Mouse (Mus musculus) bone marrow, adult 2 months (tissue): ENCODE measurements around the gene Gm3776. TPM values are rescaled to one million over a fixed set of nuclear protein-coding genes. Genes with fewer than 3 reads are reported as not detected.
"Not testable (repeated sequence)": the region's sequence is repeated elsewhere in the genome, so short reads cannot be mapped to it uniquely, and the experiment has no call there.

Source experiments
- H3K27ac ChIP-seq: fragments of 200-500 bp; 2 replicates; pipeline ENCODE4 v1.5.1; 2012; ENCODE audit warnings: low read depth, mild to moderate bottlenecking, control low read depth, inconsistent platforms, low read length; ENCODE audit not compliant: control insufficient read depth, poor library complexity, insufficient read depth
- H3K4me1 ChIP-seq: fragments of 200-500 bp; 2 replicates; pipeline ENCODE4 v1.6.1; 2011; ENCODE audit warnings: low read length; ENCODE audit not compliant: control insufficient read depth, insufficient read depth
- H3K4me3 ChIP-seq: fragments of 200-500 bp; replicated peaks from 2 replicates; pipeline ENCODE3; 2011; ENCODE audit warnings: mild to moderate bottlenecking, low read depth, low read length, control low read depth; ENCODE audit not compliant: control insufficient read depth
- CTCF ChIP-seq: fragments of 200-500 bp; IDR thresholded peaks from 2 replicates; pipeline ENCODE4 v1.5.1; 2011; ENCODE audit warnings: low read length, control low read depth; ENCODE audit not compliant: control insufficient read depth, insufficient read depth
- POLR2A ChIP-seq: fragments of 200-500 bp; IDR thresholded peaks from 2 replicates; pipeline ENCODE4 v1.6.1; 2011; ENCODE audit warnings: low read depth, mild to moderate bottlenecking, control low read depth, low read length, borderline replicate concordance; ENCODE audit not compliant: control insufficient read depth
- WGBS: fragments of 180-500 bp; shearing (Covaris S2); methylation state at CpG from one replicate; pipeline ENCODE4 v1.1.7; 2018; 5-methylcytosine and 5-hydroxymethylcytosine counted together
- polyA plus RNA-seq: library from polyadenylated mRNA; stranded (reverse); fragments of >200 nt; gene quantifications from 2 replicates; pipeline ENCODE4 v1.2.4, GENCODE M21; 2011; ENCODE audit warnings: low replicate concordance; ENCODE audit not compliant: missing spikeins, insufficient read depth, insufficient read length

Gene Gm3776
- not detected in 2 replicates for polyA plus RNA-seq

GRCm38 (mm10) chr9:78256914-78257313, at the start of gene Gm3776:
TSS of gene Gm3776 (plus strand) at chr9:78257129.
- not testable (repeated sequence) for H3K4me3 ChIP-seq, H3K4me1 ChIP-seq, H3K27ac ChIP-seq
- WGBS = 71% methylated on average over 2 of the region's 3 CpGs

- Histone ChIP-seq H3K27ac (no peak overlapping the region), H3K4me1 (no peaks in the 10 kb centered on the region), H3K4me3 (no peak overlapping the region)
- TF ChIP-seq CTCF (no peak), POLR2A (no peak)
- WGBS = 67% methylated on average over 4 of the region's 4 CpGs
Observed at GRCm38 (mm10) chr9:78208956-78209355, 48.0 kb upstream of the Gm3776 start.

- H3K4me1 ChIP-seq = no peaks in the 10 kb centered on the region
- 69% methylated on average over 3 of the region's 3 CpGs for WGBS
- H3K4me3 ChIP-seq = no peak overlapping the region
- TF ChIP-seq CTCF = no peak
- TF ChIP-seq POLR2A = no peak
- H3K27ac ChIP-seq = no peak overlapping the region
Observed at GRCm38 (mm10) chr9:78210079-78210478, 46.9 kb upstream of the Gm3776 start.

- no peak overlapping the region for H3K4me3 ChIP-seq
- 92% methylated on average over 2 of the region's 2 CpGs for WGBS
- H3K27ac ChIP-seq = no peak overlapping the region
- H3K4me1 ChIP-seq = no peaks in the 10 kb centered on the region
- no peak for TF ChIP-seq POLR2A
- no peak for TF ChIP-seq CTCF
Observed at GRCm38 (mm10) chr9:78210821-78211220, 46.1 kb upstream of the Gm3776 start.

- TF ChIP-seq POLR2A = no peak
- TF ChIP-seq CTCF = no peak
- H3K27ac ChIP-seq = no peak overlapping the region
- no peaks in the 10 kb centered on the region for H3K4me1 ChIP-seq
- no peak overlapping the region for H3K4me3 ChIP-seq
- 89% methylated on average over 3 of the region's 3 CpGs for WGBS
Observed at GRCm38 (mm10) chr9:78211521-78211920, 45.4 kb upstream of the Gm3776 start.

- Histone ChIP-seq H3K4me3 (no peak overlapping the region), H3K27ac (no peak overlapping the region), H3K4me1 (no peaks in the 10 kb centered on the region)
- TF ChIP-seq POLR2A (no peak), CTCF (no peak)
- WGBS = 51% methylated on average over 7 of the region's 7 CpGs
Observed at GRCm38 (mm10) chr9:78212341-78213049, 44.4 kb upstream of the Gm3776 start.

GRCm38 (mm10) chr9:78217074-78217473, 39.9 kb upstream of the Gm3776 start:
- WGBS = 75% methylated on average over 4 of the region's 4 CpGs
- Histone ChIP-seq H3K27ac (no peak overlapping the region), H3K4me1 (no peaks in the 10 kb centered on the region), H3K4me3 (no peak overlapping the region)
- no peak for TF ChIP-seq POLR2A
- no peak for TF ChIP-seq CTCF

GRCm38 (mm10) chr9:78222616-78223015, 34.3 kb upstream of the Gm3776 start:
- Histone ChIP-seq H3K4me1 (no peaks in the 10 kb centered on the region), H3K4me3 (no peak overlapping the region), H3K27ac (no peak overlapping the region)
- WGBS = 54% methylated on average over 8 of the region's 8 CpGs
- TF ChIP-seq CTCF (no peak), POLR2A (no peak)
